Mouse (Mus musculus): ENCODE results near the gene Diras2.

- TF ChIP-seq TCF12 (IDR thresholded peaks at IDR 0.05; ENCODE audit: insufficient read depth, poor library complexity, severe bottlenecking): no peak
- TF ChIP-seq MYOD1 (IDR thresholded peaks at IDR 0.05; ENCODE audit: control insufficient read depth in 1 of 3, insufficient read length in 2 of 3, low read depth in 2 of 3): no peak
- no peak for TF ChIP-seq MAX (IDR thresholded peaks at IDR 0.05; ENCODE audit: low read depth)
- TF ChIP-seq MYOG (IDR thresholded peaks at IDR 0.05; ENCODE audit: control insufficient read depth in 1 of 3, insufficient read depth in 1 of 3, insufficient read length in 2 of 3, low read depth in 2 of 3): no peak
- no peak for TF ChIP-seq E2F4 (IDR thresholded peaks at IDR 0.05; ENCODE audit: insufficient read depth)
- no peak for TF ChIP-seq POLR2A (IDR thresholded peaks at IDR 0.05; ENCODE audit: insufficient read length, low read depth)
- no peak for TF ChIP-seq TCF3 (IDR thresholded peaks at IDR 0.05; ENCODE audit: insufficient read length, low read depth)
- no peak for TF ChIP-seq POLR2AphosphoS2 (IDR thresholded peaks at IDR 0.05; ENCODE audit: insufficient read length, low read depth)
- no peak for TF ChIP-seq USF1 (IDR thresholded peaks at IDR 0.05; ENCODE audit: low read depth)
These were observed 21.9 kb upstream of the Diras2 start for GRCm38 (mm10) chr13:52552822-52553477.

Data from myocyte (in vitro differentiated cells).